Mouse (Mus musculus) intestine, embryonic 14.5 days (tissue): ENCODE measurements around the gene Ap5s1. TPM values are rescaled to one million over a fixed set of nuclear protein-coding genes. Genes with fewer than 3 reads are reported as not detected.

Experiments
- ATAC-seq: fragments of 200-750 bp; cut with Nextera tagmentation; replicated peaks from 2 replicates; pipeline ENCODE4 v1.8.0; 2017; ENCODE audit warnings: low read depth, moderate number of reproducible peaks, moderate TSS enrichment, moderate library complexity; ENCODE audit not compliant: low FRiP score, low TSS enrichment
- DNase-seq: peaks from one replicate; pipeline ENCODE4 v3.0.0-alpha.2; 2018; ENCODE audit warnings: low spot score
- H3K27ac ChIP-seq: fragments of 300-500 bp; sonication (generic); 2 replicates; pipeline ENCODE4 v1.5.1; 2014; ENCODE audit warnings: low read depth, mild to moderate bottlenecking, control low read depth
- H3K27me3 ChIP-seq: fragments of 300-500 bp; sonication (generic); replicated peaks from 2 replicates; pipeline ENCODE4 v1.6.1; 2014; ENCODE audit warnings: low read length, control low read depth; ENCODE audit not compliant: control insufficient read depth, insufficient read depth
- H3K36me3 ChIP-seq: fragments of 300-500 bp; sonication (generic); 2 replicates; pipeline ENCODE4 v1.6.1; 2014; ENCODE audit warnings: low read length, control low read depth; ENCODE audit not compliant: control insufficient read depth, insufficient read depth
- H3K4me1 ChIP-seq: fragments of 300-500 bp; sonication (generic); replicated peaks from 2 replicates; pipeline ENCODE4 v1.6.1; 2014; ENCODE audit warnings: low read length, control low read depth, mixed read lengths; ENCODE audit not compliant: control insufficient read depth, insufficient read depth
- H3K4me2 ChIP-seq: fragments of 300-500 bp; sonication (generic); 2 replicates; pipeline ENCODE4 v1.6.1; 2014; ENCODE audit warnings: low read length
- H3K4me3 ChIP-seq: fragments of 300-500 bp; sonication (generic); 2 replicates; pipeline ENCODE4 v1.5.1; 2014; ENCODE audit warnings: low read depth, low read length, control low read depth, mixed read lengths
- H3K9ac ChIP-seq: fragments of 300-500 bp; sonication (generic); 2 replicates; pipeline ENCODE4 v1.6.1; 2014; ENCODE audit warnings: mild to moderate bottlenecking, low read length
- H3K9me3 ChIP-seq: fragments of 300-500 bp; sonication (generic); 2 replicates; pipeline ENCODE4 v1.6.1; 2016; ENCODE audit warnings: low read length, control low read depth; ENCODE audit not compliant: control insufficient read depth
- WGBS: fragments of 180-500 bp; shearing (Covaris S2); extraction: QIAGEN DNeasy Blood & Tissue Kit; methylation state at CpG from one replicate; pipeline ENCODE4 v1.1.7; 2014; 5-methylcytosine and 5-hydroxymethylcytosine counted together
- polyA plus RNA-seq: library from polyadenylated mRNA; unstranded; fragments of >200 nt; fragmentation: Nextera tagmentation; extraction: Ambion mirVana; gene quantifications from 2 replicates; pipeline ENCODE4 v1.2.1, GENCODE M21; 2014

Ap5s1 gene
- polyA plus RNA-seq, 1 experiment from 2014 or later = 23.4 TPM

- H3K27ac ChIP-seq = peak overlapping the region; percentile 60
- DNase-seq (no peak), ATAC-seq (peak; percentile 14; the same call in 1 of the 2 replicates)
- peaks cover 29% of the 10 kb centered on the region for H3K4me1 ChIP-seq
- 29% methylated on average over 10 of the region's 10 CpGs for WGBS
- H3K27me3 ChIP-seq = no peaks in the 10 kb centered on the region
- peaks cover 39% of the 10 kb centered on the region for H3K36me3 ChIP-seq
- no peaks in the 10 kb centered on the region for H3K9me3 ChIP-seq
- no peak overlapping the region for H3K9ac ChIP-seq
- H3K4me2 ChIP-seq = peak overlapping the region; percentile 22
- no peak overlapping the region for H3K4me3 ChIP-seq
These were observed 16.4 kb upstream of the Ap5s1 start for GRCm38 (mm10) chr2:131190344-131191004.

- no peak overlapping the region for H3K4me3 ChIP-seq
- no peaks in the 10 kb centered on the region for H3K27me3 ChIP-seq
- H3K27ac ChIP-seq = peak overlapping the region; percentile 60; the same call in 1 of the 2 replicates
- H3K9me3 ChIP-seq = no peaks in the 10 kb centered on the region
- no peak overlapping the region for H3K9ac ChIP-seq
- peaks cover 27% of the 10 kb centered on the region for H3K4me1 ChIP-seq
- WGBS = 74% methylated on average over 7 of the region's 7 CpGs
- DNase-seq = no peak
- no peak for ATAC-seq
- no peak overlapping the region for H3K4me2 ChIP-seq
- peaks cover 42% of the 10 kb centered on the region for H3K36me3 ChIP-seq
These were observed 15.9 kb upstream of the Ap5s1 start for GRCm38 (mm10) chr2:131191005-131191390.

- H3K4me1 ChIP-seq = no peaks in the 10 kb centered on the region
- H3K36me3 ChIP-seq = peaks cover 66% of the 10 kb centered on the region
- H3K4me3 ChIP-seq = no peak overlapping the region
- WGBS = 93% methylated on average over 16 of the region's 16 CpGs
- no peak for DNase-seq
- no peak overlapping the region for H3K27ac ChIP-seq
- no peak overlapping the region for H3K9ac ChIP-seq
- ATAC-seq = no peak
- no peak overlapping the region for H3K4me2 ChIP-seq
- no peaks in the 10 kb centered on the region for H3K27me3 ChIP-seq
- H3K9me3 ChIP-seq = no peaks in the 10 kb centered on the region
These were observed 10.1 kb upstream of the Ap5s1 start for GRCm38 (mm10) chr2:131196606-131197316.

- ATAC-seq = no peak
- 69% methylated on average over 2 of the region's 2 CpGs for WGBS
These were observed 6.2 kb upstream of the Ap5s1 start for GRCm38 (mm10) chr2:131200710-131201109.

GRCm38 (mm10) chr2:131201262-131201661, 5.6 kb upstream of the Ap5s1 start:
- no peak overlapping the region for H3K4me2 ChIP-seq
- H3K27ac ChIP-seq = no peak overlapping the region
- no peaks in the 10 kb centered on the region for H3K9me3 ChIP-seq
- H3K4me3 ChIP-seq = no peak overlapping the region
- peaks cover 28% of the 10 kb centered on the region for H3K36me3 ChIP-seq
- 93% methylated on average over 3 of the region's 3 CpGs for WGBS
- no peak overlapping the region for H3K9ac ChIP-seq
- H3K27me3 ChIP-seq = no peaks in the 10 kb centered on the region
- ATAC-seq = no peak
- H3K4me1 ChIP-seq = peaks cover 12% of the 10 kb centered on the region; the same call in 1 of the 2 replicates
- no peak for DNase-seq

More at GRCm38 (mm10) chr2:131200710-131201109, 6.2 kb upstream of the Ap5s1 start:
- H3K27me3 ChIP-seq = no peaks in the 10 kb centered on the region
- no peak overlapping the region for H3K4me2 ChIP-seq
- peaks cover 12% of the 10 kb centered on the region; the same call in 1 of the 2 replicates for H3K4me1 ChIP-seq
- DNase-seq = no peak
- peaks cover 28% of the 10 kb centered on the region for H3K36me3 ChIP-seq
- H3K9ac ChIP-seq = no peak overlapping the region
- no peak overlapping the region for H3K4me3 ChIP-seq
- H3K27ac ChIP-seq = no peak overlapping the region
- H3K9me3 ChIP-seq = no peaks in the 10 kb centered on the region

GRCm38 (mm10) chr2:131203816-131204409, 3.0 kb upstream of the Ap5s1 start:
- no peak overlapping the region for H3K4me3 ChIP-seq
- H3K4me1 ChIP-seq = peaks cover 12% of the 10 kb centered on the region; the same call in 1 of the 2 replicates
- ATAC-seq (peak; percentile 4; the same call in 1 of the 2 replicates), DNase-seq (peak; percentile 57)
- peak overlapping the region; percentile 74; the same call in 1 of the 2 replicates for H3K27ac ChIP-seq
- peaks cover 10% of the 10 kb centered on the region; the same call in 1 of the 2 replicates for H3K36me3 ChIP-seq
- 82% methylated on average over 6 of the region's 6 CpGs for WGBS
- no peak overlapping the region for H3K4me2 ChIP-seq
- H3K9me3 ChIP-seq = no peaks in the 10 kb centered on the region
- H3K27me3 ChIP-seq = no peaks in the 10 kb centered on the region
- H3K9ac ChIP-seq = no peak overlapping the region

GRCm38 (mm10) chr2:131204410-131204981, 2.4 kb upstream of the Ap5s1 start:
- no peaks in the 10 kb centered on the region for H3K9me3 ChIP-seq
- no peak overlapping the region for H3K4me3 ChIP-seq
- no peaks in the 10 kb centered on the region for H3K27me3 ChIP-seq
- peaks cover 16% of the 10 kb centered on the region for H3K4me1 ChIP-seq
- H3K27ac ChIP-seq = peak overlapping the region; percentile 74
- peak; percentile 82 for DNase-seq
- peak; percentile 85 for ATAC-seq
- peak overlapping the region; percentile 6; the same call in 1 of the 2 replicates for H3K4me2 ChIP-seq
- WGBS = 29% methylated on average over 7 of the region's 7 CpGs
- peaks cover 6% of the 10 kb centered on the region; the same call in 1 of the 2 replicates for H3K36me3 ChIP-seq
- H3K9ac ChIP-seq = no peak overlapping the region

GRCm38 (mm10) chr2:131205521-131206182, 1.2 kb upstream of the Ap5s1 start:
- no peak overlapping the region for H3K27ac ChIP-seq
- no peaks in the 10 kb centered on the region for H3K27me3 ChIP-seq
- H3K4me3 ChIP-seq = no peak overlapping the region
- no peak overlapping the region for H3K9ac ChIP-seq
- WGBS = 72% methylated on average over 8 of the region's 8 CpGs
- H3K4me2 ChIP-seq = no peak overlapping the region
- no peaks in the 10 kb centered on the region for H3K36me3 ChIP-seq
- DNase-seq (no peak), ATAC-seq (no peak)
- no peaks in the 10 kb centered on the region for H3K9me3 ChIP-seq
- peaks cover 19% of the 10 kb centered on the region for H3K4me1 ChIP-seq
